Mouse (Mus musculus) embryonic fibroblast, embryonic 13.5 days (primary cell): ENCODE measurements around the gene Cep128. TPM values are rescaled to one million over a fixed set of nuclear protein-coding genes. Genes with fewer than 3 reads are reported as not detected.

Source experiments
- H3K27ac ChIP-seq: 2 replicates; pipeline ENCODE4 v1.5.1; 2012; ENCODE audit warnings: low read length, control low read depth, inconsistent platforms; ENCODE audit not compliant: insufficient read depth
- H3K4me1 ChIP-seq: 2 replicates; pipeline ENCODE4 v1.6.1; 2011; ENCODE audit warnings: low read length; ENCODE audit not compliant: control insufficient read depth, insufficient read depth
- H3K4me3 ChIP-seq: 2 replicates; pipeline ENCODE4 v1.5.1; 2011; ENCODE audit warnings: mild to moderate bottlenecking, control low read depth, low read length; ENCODE audit not compliant: insufficient read depth
- CTCF ChIP-seq: IDR thresholded peaks from 2 replicates; pipeline ENCODE4 v1.5.1; 2011; ENCODE audit warnings: mild to moderate bottlenecking, control low read depth, low read length, moderate library complexity, borderline replicate concordance; ENCODE audit not compliant: insufficient read depth
- POLR2A ChIP-seq: IDR thresholded peaks from 2 replicates; pipeline ENCODE4 v1.6.1; 2011; ENCODE audit warnings: low read depth, mild to moderate bottlenecking, control low read depth, low read length, moderate library complexity
- polyA plus RNA-seq: library from polyadenylated mRNA; stranded (reverse); fragments of >200 nt; gene quantifications from 2 replicates; pipeline ENCODE4 v1.2.4, GENCODE M21; 2011; ENCODE audit warnings: low read depth; ENCODE audit not compliant: missing spikeins, insufficient read length

Gene Cep128
- polyA plus RNA-seq, 1 experiment, result 9.9 TPM

DNA sequence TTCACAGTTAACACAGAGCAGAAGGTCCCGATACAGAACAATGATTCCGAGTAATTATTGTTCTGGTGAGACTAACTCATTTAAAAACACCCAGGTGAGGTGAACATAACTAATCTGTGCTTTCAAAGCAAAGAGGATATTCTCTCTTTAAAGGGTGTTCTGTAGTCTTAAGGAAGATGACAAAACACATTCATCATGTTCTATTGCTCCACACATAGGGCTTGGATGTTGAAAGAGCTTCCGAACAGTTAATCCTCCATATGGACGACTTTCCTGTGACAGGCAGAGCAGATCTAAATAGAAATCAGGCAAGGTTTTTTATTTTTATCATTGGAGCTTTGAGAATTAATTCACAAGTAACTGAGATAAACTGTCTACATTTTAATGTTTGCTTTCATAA lies 342.8 kb downstream of the Cep128 start:
- Histone ChIP-seq H3K4me3 (no peak overlapping the region), H3K4me1 (no peaks in the 10 kb centered on the region), H3K27ac (no peak overlapping the region)
- TF ChIP-seq POLR2A, result no peak
- TF ChIP-seq CTCF, result no peak

DNA sequence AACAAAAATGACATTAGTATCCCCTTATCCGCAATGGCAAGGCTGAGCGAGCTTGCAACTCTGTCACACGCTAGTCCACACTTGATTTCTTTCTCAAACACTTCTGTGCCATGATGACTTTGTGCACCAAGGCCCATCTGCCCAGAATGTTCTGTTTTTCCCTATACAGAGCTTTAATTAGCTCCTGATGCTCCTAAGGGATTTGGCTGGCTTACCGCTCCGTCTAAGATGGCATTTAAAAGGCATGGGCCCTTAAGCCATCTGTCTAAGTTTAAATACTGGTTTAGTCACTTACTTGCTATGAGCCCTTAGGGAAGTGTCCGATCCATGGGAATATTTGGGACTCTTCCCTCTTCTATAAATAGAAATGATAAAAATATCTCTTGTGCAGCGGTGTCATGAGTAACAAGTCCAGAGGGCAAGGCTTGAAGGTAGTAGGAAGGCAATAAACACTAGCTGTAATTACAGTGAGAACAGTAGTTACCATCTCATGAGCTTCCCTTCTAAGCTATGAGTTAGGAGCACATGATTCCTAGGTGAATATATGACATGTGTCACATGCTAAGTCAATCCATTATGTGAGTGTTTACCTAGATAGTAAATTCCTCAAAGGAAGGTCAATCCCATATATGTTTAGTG lies 343.8 kb downstream of the Cep128 start:
- no peak for TF ChIP-seq CTCF
- no peak for TF ChIP-seq POLR2A
- no peak overlapping the region for H3K4me3 ChIP-seq
- H3K4me1 ChIP-seq, result no peaks in the 10 kb centered on the region
- no peak overlapping the region for H3K27ac ChIP-seq

DNA sequence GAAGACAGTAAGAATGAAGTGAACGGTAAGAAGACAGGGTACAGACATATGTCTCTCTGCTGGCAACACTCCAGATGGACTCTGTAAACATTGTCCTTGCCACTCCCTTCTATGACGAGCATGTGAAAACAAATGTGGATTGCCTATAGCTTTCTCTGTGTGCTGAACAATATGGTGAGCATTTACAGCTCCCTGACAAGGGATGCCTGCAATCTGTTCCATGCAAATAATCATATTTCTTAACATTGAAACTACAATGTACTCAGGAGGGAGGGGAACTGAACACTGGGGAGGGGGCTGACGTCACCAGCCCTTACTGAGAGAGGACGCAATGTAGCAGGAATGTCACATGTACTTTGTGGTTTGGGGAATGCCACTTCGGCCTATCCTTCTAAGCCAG lies 355.1 kb downstream of the Cep128 start:
- no peak overlapping the region for H3K27ac ChIP-seq
- H3K4me3 ChIP-seq, result no peak overlapping the region
- TF ChIP-seq POLR2A, result no peak
- no peak for TF ChIP-seq CTCF
- H3K4me1 ChIP-seq, result no peaks in the 10 kb centered on the region

DNA sequence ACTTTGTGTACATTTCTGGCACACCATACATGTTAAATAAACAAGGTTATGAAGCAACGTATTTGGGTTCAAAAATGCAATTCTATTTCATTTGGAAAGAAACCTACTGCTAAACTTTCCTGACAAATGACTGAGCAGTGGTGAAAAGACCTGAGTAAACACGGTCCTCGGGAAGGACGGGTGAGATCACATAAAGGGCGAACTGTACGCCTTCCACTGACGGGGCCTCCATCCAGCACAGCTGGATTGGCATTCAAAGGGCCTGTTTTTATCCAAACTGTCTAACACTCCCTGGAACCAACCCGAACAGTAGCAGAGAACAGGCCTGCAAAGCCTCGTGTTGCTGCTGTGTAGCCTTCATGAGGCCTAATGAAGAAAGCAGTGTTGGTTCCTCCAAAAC lies 356.5 kb downstream of the Cep128 start:
- TF ChIP-seq CTCF (no peak), POLR2A (no peak)
- no peaks in the 10 kb centered on the region for H3K4me1 ChIP-seq
- no peak overlapping the region for H3K4me3 ChIP-seq
- H3K27ac ChIP-seq, result 0 out of 2 replicates have a peak overlapping the region, but pooled peaks have one; percentile 5

DNA sequence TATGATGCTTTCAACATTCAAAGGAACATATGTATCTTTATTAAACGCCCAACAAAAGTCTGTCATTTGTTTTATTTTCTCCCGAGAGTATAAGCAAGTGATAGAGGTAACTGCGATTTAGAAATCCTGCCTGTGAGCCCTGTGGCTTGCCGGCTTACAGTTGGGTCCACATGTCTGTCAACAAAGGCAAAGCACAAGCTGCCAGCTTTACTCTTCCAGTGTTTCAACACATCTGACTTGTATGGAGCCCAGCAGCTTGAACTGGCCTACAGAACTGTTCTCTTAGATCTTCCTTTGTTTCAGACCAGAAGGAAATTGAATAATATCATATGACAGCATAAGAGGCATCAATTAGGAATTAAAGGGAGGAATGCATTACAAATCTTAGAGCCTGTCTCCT lies 357.1 kb downstream of the Cep128 start:
- Histone ChIP-seq H3K4me1 (no peaks in the 10 kb centered on the region), H3K4me3 (no peak overlapping the region), H3K27ac (no peak overlapping the region)
- TF ChIP-seq CTCF, result no peak
- no peak for TF ChIP-seq POLR2A

DNA sequence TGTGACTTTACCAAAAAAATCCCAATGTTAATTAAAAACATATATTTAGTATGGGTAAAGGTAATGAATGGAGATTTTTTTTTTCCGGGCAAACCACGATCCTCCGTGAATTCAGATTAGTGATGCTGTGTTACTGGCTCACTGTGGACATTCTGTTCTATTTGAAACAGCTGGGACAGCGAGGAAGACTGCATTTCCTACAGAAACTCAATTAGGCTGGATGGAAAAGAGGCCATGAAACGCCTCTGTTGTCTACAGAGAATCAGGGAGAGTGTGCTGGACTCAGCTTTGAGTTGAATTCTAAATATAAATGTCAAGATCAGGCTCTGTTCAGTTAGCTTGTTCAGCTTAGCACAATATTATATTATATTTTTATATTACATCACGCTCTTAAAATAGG lies 369.1 kb downstream of the Cep128 start:
- H3K4me1 ChIP-seq, result no peaks in the 10 kb centered on the region
- TF ChIP-seq CTCF, result no peak
- no peak for TF ChIP-seq POLR2A
- no peak overlapping the region for H3K4me3 ChIP-seq
- no peak overlapping the region for H3K27ac ChIP-seq

DNA sequence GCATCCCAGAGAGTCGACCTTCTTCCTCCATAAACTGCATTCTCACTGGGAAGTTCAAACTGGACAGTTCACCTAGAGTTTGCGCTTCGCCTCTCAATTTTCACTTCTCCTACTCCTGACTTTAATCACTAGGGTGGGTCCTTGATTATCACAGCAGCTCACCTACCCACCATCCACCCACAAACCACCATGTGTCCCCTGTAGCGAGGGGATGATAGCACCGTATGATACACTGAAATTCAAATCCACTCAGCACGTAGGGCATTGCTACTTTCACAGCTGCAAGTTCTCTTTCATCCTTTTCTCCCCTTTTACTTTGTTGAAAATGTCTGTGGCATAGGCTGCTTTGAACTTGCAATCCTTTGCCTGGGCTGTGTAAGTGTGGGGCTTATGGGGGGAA lies 371.2 kb downstream of the Cep128 start:
- Histone ChIP-seq H3K4me3 (no peak overlapping the region), H3K4me1 (no peaks in the 10 kb centered on the region), H3K27ac (no peak overlapping the region)
- TF ChIP-seq CTCF, result no peak
- no peak for TF ChIP-seq POLR2A

DNA sequence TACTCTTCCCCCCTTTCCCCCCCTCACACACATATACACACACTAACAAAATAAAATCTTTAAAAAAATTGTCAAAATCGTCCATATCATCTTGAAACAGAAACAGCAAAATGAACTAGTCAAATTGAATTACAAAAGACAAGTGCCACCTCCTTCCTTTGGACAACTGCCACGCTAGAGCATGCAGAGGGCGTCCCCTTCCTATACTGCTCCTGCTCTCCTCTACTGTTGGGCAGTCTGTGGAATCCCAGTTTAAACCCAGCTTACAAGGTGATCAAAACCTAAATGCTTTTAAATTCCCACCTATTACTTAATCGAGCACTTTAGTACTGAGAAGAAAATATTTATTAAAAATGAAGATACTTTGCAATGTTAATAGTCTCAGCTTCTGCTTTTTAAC lies 372.0 kb downstream of the Cep128 start:
- no peak overlapping the region for H3K27ac ChIP-seq
- H3K4me1 ChIP-seq, result no peaks in the 10 kb centered on the region
- no peak overlapping the region for H3K4me3 ChIP-seq
- no peak for TF ChIP-seq CTCF
- TF ChIP-seq POLR2A, result no peak

DNA sequence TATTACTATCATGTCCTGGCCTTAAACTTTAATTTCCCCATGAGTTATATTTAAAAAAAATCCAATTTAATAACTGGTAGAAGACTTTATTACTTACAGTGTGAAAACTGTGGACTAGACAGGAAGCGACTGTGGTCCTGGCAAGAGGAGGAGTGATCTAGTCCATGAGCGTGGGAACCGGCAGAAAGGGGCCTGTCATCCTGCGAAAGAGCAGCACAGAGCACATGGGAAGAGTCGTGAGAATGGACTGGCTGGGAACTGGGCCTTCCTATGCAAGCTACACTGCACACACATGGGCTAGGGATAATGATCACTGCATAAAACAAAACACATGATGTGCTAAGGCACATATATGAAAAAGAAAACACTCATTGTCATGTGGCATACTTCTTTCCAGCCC lies 375.5 kb downstream of the Cep128 start:
- no peak for TF ChIP-seq CTCF
- no peak for TF ChIP-seq POLR2A
- H3K27ac ChIP-seq, result no peak overlapping the region
- H3K4me1 ChIP-seq, result no peaks in the 10 kb centered on the region
- no peak overlapping the region for H3K4me3 ChIP-seq

DNA sequence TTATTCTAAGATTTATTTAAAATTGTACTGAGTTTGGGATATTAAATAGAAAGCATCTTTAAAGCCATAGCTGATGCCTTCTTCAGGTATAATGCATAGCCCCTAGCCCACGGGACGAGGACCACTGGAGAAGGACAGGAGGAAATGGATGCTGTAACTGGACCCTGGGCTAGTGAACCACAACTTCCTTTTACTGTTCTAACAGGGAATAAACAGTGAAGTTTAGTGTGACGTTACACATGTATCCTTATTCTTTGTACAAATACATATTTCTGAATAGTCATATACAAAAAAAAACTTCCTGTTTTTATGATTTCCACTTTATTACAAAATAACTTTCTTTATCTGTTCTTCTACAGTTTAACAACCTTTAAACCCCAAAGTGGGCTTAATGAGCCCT lies 376.0 kb downstream of the Cep128 start:
- Histone ChIP-seq H3K4me3 (no peak overlapping the region), H3K27ac (no peak overlapping the region), H3K4me1 (no peaks in the 10 kb centered on the region)
- no peak for TF ChIP-seq CTCF
- TF ChIP-seq POLR2A, result no peak
